Mouse (Mus musculus): ENCODE measurements around the gene Syce2. TPM values are rescaled to one million over a fixed set of nuclear protein-coding genes. Genes with fewer than 3 reads are reported as not detected.

Syce2 gene
- not detected for polyA plus RNA-seq (2015; fragmentation: Illumina TruSeq; extraction: RNeasy Lipid Tissue Mini Kit (QIAGEN cat#74804); ENCODE audit: insufficient read depth, low read depth, low replicate concordance)

DNA sequence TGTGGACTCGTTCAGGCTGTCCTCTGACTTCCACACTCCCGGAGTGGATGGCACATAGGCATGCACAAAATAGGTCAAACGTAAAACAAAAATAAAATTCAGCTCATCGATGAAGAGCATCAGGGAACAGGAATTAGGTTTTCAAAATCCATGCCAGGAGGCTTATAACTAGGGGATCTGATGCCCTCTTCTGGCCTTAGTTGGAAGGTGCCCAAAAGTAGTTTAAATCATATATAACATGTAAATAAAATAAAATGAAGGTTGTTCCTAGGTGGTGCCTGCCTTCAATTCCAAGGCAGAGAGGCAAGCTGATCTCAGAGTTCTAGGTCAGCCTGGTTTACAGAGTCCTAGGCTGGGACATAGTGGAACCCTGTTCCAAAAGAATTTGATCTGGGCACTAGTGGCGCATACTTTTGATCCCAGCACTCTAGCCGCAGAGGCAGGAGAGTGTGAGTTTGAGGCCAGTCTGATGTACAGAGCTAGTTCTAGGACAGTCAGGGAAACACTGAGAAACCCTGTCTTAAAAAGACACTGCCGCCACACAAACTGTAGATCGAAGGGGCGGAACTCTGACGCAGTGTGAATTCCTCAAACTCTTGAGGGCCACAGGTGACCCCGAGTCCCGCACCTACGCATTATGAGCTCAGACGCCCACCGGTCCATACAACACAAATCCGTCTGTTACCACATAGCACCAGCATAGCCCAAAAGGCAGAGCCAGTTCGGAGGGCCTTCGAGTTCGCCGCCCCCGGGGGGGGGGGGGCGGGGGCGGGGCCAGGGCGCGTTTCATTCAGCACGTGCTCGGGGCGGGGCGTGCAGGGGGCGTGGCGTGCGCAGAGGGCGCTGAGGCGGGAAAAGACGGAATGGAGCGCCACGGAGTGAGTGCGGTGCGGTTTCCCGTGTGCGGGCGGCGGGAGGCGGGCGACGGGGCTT lies at the start of gene Syce2:
Syce2 (plus strand) TSS at position 736 of the 933 bp plus-strand sequence.

DNA sequence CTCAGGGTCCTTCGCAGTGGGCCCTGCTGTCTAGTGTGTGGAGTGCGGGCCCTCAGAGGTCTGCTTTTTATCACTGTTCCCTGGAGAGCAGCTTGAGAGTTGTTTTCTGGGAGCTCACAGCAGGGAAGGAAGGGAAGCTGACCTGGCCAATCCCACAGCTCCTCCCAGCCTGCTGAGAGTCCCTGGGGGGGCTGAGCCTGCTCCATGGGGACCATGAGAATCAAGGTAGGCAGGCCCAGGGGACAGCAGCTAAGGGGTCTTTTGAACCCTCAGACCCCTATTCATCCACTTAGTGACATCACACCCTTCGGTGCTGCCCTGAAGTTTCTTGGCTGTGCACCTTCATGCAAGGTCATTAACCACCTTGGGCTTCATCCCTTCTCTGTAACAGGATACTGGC lies 49.2 kb upstream of the Syce2 start, which contains the start of gene Dand5:
Dand5 (minus strand) TSS at position 101 of the 400 bp plus-strand sequence.

DNA sequence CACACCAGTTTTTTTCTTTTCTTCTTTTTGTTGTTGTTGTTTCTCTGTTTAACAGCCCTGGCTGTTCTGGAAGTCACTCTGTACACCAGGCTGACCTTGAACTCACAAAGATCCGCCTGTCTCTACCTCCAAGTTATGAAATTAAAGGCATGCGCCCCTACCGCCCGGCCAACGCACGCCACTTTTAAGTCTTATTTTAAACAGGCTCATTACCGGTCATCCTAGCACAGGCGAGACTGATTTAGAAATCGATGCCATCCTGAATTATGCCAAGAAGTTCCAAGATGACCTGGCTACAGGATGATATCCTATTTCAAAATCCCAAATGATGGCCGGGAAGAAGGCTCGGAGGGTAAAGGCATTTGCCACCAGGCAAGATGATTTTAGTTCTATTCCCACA lies 40.4 kb upstream of the Syce2 start, which contains the start of gene Gadd45gip1:
Gadd45gip1 (plus strand) TSS at position 33 of the 400 bp plus-strand sequence.

DNA sequence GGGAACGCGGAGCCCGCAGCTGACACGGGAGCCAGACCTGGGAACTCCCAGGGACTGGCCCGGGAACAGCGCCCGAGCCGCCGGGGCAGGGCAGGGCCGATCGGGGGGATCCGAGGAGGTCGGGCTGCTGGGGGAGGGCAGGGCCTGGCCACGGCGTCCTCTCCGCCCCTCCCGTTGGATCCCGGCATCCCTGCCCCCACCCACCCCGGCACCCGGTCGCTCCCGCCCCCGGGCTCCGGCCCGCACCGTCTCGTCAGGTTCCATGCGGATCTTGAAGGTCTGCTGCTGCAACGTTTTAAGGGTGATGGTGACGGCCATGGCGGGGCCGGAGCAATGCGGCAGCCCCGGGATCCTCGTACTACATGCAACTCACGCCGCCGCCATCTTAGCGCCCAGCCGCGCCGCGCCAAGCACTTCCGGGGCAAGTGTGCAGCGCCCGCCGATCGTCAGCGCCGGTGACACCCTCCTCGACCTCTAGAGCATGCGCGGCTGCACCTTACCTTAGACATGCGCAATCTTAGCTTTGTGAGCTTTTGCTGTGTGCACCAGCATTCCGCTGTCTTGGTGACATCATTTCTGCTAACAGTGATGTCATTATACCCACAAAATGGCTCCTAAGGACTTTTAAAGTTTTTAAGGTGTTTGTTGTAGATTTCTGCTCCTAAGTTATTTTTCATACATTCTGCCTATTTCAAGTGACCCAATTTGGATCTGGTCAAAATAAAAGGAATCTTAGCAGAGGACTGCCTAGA lies 31.5 kb upstream of the Syce2 start, which contains the start of gene Rad23a:
Rad23a (minus strand) TSS at position 418 of the 752 bp plus-strand sequence.

DNA sequence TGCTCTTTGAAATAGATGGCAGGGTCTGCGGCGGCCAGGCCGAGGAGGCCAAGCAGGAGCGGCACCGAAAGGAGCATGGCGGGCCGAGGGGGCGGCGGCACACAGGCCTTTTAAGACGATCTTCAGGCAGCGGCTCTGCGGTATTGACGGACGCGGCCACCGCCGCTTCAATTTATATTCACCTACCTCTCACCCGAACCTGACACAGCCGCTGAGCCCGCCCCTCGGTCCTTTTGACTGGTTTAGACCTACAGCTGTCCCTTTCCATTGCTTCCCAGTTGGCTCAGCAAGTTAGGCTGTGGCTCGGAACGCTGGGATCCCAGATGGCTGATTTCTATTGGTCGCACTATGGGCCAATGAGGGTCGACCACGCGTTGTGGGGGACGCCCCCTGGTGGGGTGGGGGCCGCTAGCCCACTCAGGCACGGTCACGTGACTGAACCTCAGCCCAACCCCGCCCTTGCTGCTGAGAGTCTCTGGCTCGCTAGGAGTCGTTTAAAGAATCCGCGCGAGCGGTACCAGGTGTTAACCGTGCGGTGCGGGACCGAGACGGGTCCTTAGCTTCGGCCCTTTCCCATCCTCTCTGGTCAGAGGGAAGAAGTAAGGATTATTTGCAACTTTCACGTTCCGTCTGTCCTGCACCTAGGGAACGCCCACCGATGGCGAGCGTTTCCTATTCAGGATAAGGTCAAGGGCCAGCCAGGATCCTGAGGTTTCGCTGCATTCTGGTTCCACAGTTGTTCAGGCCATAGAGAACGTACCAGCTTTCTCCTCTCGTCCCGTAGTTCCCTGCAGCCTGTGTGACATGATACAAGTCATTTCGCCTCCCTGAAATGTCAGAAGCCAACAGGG lies 25.0 kb upstream of the Syce2 start, which contains the start of gene Calr:
Calr (minus strand) TSS at position 213 of the 851 bp plus-strand sequence.

DNA sequence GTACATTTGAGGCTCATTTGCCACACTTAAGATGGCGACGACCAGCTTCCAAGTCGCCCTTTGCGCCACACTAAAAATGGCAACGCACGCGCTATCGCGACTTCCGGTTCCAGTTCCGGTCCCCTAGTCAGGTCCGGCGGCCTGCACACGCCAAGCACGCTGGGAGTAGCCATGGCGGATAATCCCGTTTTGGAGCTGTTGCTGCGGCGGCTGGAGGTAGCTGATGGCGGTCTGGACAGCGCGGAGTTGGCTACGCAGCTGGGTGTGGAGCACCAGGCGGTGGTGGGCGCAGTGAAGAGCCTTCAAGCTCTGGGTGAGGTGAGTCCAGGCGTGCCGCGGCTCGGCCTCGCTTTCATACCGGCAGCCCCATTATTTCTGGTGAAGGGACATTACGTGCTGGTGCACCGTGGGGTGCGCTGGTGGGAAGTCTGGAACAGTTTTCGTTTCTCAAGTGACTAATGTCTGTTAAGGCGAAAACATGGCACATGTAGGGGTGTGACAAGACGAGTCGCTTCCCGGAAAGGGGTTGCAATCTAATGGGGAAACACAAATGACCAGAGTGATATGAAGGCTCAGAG lies 15.0 kb upstream of the Syce2 start, which contains the start of gene Farsa:
Farsa (plus strand) TSS at position 126 of the 578 bp plus-strand sequence.

DNA sequence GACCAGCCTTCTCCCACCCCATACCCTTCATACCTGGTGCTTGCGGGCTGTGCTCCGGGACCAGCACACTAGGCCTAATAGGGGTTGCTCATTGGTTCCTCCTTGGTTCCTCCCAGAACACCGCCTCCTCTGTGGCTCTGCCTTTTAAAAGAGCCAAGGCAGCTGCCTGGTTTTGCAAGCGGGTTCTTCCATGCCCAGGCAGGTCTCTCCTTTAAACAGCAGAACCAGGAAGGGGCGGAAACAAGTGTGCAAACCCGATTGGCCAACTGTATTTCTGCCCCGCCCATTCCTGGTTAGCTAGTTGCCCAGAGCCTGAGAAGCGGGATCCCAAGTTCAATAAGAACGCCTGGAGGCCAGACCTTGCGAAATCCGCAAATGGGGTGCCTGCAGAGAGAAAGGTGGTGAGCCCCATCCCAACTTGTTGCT lies 21.8 kb downstream of the Syce2 start, which contains the start of gene Gcdh:
Gcdh (minus strand) TSS at position 213 of the 426 bp plus-strand sequence.

DNA sequence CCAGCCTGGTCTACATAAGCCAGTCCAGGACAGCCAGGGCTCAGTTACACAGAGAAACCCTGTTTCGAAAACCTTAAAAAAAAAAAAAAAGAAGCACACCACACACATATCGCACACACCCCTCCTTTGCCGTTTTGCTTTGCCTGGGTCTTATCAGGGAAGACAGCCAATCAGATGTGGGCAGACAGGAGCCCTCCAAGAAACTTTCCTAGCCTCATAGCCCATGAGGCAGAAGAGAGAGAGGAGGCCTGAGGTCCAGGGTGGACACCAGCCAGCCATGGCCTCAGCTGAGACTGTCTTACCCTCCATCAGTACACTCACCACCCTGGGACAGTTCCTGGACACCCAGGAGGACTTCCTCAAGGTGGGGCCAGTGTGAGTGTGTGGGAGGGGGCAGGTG lies 29.8 kb downstream of the Syce2 start, which contains the start of gene Klf1:
Klf1 (plus strand) TSS at position 177 of the 400 bp plus-strand sequence.

DNA sequence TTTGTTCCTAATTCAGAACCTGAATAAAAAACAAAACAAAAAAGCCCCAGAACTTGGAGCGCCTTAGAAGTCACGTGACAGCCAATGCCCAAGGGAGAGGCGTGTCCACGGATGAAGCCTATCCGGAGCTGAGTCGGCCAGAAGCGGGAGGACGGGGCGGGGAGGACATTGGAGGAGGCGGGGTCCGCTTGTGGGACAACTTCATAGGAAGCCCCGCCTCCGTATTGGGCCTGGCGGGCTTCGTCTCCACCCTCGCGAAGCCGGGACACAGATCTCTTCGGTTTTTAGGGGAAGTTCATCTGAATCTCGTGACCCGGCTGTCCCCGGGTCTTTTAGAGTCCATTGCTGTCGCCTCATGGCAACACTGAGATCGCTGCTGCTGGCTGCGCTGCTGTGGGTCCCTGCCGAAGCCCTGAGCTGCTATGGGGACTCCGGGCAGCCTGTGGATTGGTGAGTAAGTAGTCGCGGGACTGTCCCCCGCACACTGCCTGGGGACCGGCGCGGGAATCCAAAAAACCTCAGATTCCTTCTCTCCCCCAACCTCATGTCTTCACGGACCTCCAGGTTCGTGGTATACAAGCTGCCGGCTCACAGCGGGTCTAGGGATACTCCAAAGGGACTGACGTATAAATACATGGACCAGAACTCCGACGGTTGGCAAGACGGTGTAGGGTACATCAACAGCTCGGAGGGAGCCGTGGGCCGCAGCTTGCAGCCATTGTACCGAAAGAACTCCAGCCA lies 36.7 kb downstream of the Syce2 start, which contains the start of gene Dnase2a:
Dnase2a (plus strand) TSS at position 140 of the 741 bp plus-strand sequence.

DNA sequence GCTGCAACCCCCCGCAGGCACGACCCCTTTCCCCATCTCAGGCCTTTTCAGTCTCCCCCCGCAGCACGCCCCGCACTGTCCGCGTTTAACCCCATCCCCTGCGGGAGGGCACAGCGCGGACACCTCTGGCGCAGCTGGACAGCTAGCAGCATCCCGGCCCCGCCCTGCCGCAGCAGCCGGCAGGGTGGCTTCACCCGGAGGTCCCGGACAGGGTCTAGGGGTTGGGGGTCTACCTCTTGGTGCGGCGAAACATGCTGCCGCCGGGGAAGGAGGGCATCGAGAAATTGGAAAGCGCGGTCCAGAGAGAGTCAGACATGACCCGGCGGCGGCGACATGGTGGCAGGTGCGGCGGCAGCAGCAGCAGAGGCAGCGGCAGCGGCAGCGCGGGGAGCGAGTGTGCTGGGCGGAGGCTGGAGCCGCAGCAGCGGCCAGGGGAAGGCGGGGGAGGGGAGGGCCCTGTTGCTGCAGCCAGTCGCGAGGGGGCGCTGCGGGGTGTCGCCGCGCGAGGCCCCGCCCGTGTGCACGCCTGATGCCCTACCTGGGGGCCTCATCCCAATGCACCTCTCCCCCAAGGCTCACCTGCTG lies 65.1 kb downstream of the Syce2 start, which contains the start of gene Mast1:
Mast1 (minus strand) TSS at position 398 of the 585 bp plus-strand sequence.

Other genes with a start within 250 kb of the Syce2 start
- 14.1 TPM for gene Ier2, start 209.3 kb upstream of the Syce2 start, polyA plus RNA-seq (2015; fragmentation: Illumina TruSeq; extraction: RNeasy Lipid Tissue Mini Kit (QIAGEN cat#74804); ENCODE audit: insufficient read depth, low read depth, low replicate concordance)
- 55.6 TPM for gene Trmt1, start 185.8 kb upstream of the Syce2 start, polyA plus RNA-seq (2015; fragmentation: Illumina TruSeq; extraction: RNeasy Lipid Tissue Mini Kit (QIAGEN cat#74804); ENCODE audit: insufficient read depth, low read depth, low replicate concordance)
- gene Nacc1, start 184.2 kb upstream of the Syce2 start, polyA plus RNA-seq (2015; fragmentation: Illumina TruSeq; extraction: RNeasy Lipid Tissue Mini Kit (QIAGEN cat#74804); ENCODE audit: insufficient read depth, low read depth, low replicate concordance) = 7.9 TPM
- gene Lyl1, start 170.7 kb upstream of the Syce2 start, polyA plus RNA-seq (2015; fragmentation: Illumina TruSeq; extraction: RNeasy Lipid Tissue Mini Kit (QIAGEN cat#74804); ENCODE audit: insufficient read depth, low read depth, low replicate concordance) = 2.6 TPM
- gene G430095P16Rik, start 149.1 kb upstream of the Syce2 start, polyA plus RNA-seq (2015; fragmentation: Illumina TruSeq; extraction: RNeasy Lipid Tissue Mini Kit (QIAGEN cat#74804); ENCODE audit: insufficient read depth, low read depth, low replicate concordance) = not detected
- gene Nfix, start 71.8 kb upstream of the Syce2 start, polyA plus RNA-seq (2015; fragmentation: Illumina TruSeq; extraction: RNeasy Lipid Tissue Mini Kit (QIAGEN cat#74804); ENCODE audit: insufficient read depth, low read depth, low replicate concordance) = 14.9 TPM
- 1.8 TPM for gene Dand5, start 49.3 kb upstream of the Syce2 start, polyA plus RNA-seq (2015; fragmentation: Illumina TruSeq; extraction: RNeasy Lipid Tissue Mini Kit (QIAGEN cat#74804); ENCODE audit: insufficient read depth, low read depth, low replicate concordance)
- 7.0 TPM for gene Gadd45gip1, start 40.6 kb upstream of the Syce2 start, polyA plus RNA-seq (2015; fragmentation: Illumina TruSeq; extraction: RNeasy Lipid Tissue Mini Kit (QIAGEN cat#74804); ENCODE audit: insufficient read depth, low read depth, low replicate concordance)
- gene Rad23a, start 31.4 kb upstream of the Syce2 start, polyA plus RNA-seq (2015; fragmentation: Illumina TruSeq; extraction: RNeasy Lipid Tissue Mini Kit (QIAGEN cat#74804); ENCODE audit: insufficient read depth, low read depth, low replicate concordance) = 18.2 TPM
- gene Calr, start 25.2 kb upstream of the Syce2 start, polyA plus RNA-seq (2015; fragmentation: Illumina TruSeq; extraction: RNeasy Lipid Tissue Mini Kit (QIAGEN cat#74804); ENCODE audit: insufficient read depth, low read depth, low replicate concordance) = 181 TPM
- gene Farsa, start 15.1 kb upstream of the Syce2 start, polyA plus RNA-seq (2015; fragmentation: Illumina TruSeq; extraction: RNeasy Lipid Tissue Mini Kit (QIAGEN cat#74804); ENCODE audit: insufficient read depth, low read depth, low replicate concordance) = 19.1 TPM
- 27.8 TPM for gene Gcdh, start 21.8 kb downstream of the Syce2 start, polyA plus RNA-seq (2015; fragmentation: Illumina TruSeq; extraction: RNeasy Lipid Tissue Mini Kit (QIAGEN cat#74804); ENCODE audit: insufficient read depth, low read depth, low replicate concordance)
- not detected for gene Klf1, start 29.8 kb downstream of the Syce2 start, polyA plus RNA-seq (2015; fragmentation: Illumina TruSeq; extraction: RNeasy Lipid Tissue Mini Kit (QIAGEN cat#74804); ENCODE audit: insufficient read depth, low read depth, low replicate concordance)
- gene Dnase2a, start 36.4 kb downstream of the Syce2 start, polyA plus RNA-seq (2015; fragmentation: Illumina TruSeq; extraction: RNeasy Lipid Tissue Mini Kit (QIAGEN cat#74804); ENCODE audit: insufficient read depth, low read depth, low replicate concordance) = 6.3 TPM
- 0.61 TPM for gene Mast1, start 65.2 kb downstream of the Syce2 start, polyA plus RNA-seq (2015; fragmentation: Illumina TruSeq; extraction: RNeasy Lipid Tissue Mini Kit (QIAGEN cat#74804); ENCODE audit: insufficient read depth, low read depth, low replicate concordance)
- not detected for gene Rtbdn, start 74.9 kb downstream of the Syce2 start, polyA plus RNA-seq (2015; fragmentation: Illumina TruSeq; extraction: RNeasy Lipid Tissue Mini Kit (QIAGEN cat#74804); ENCODE audit: insufficient read depth, low read depth, low replicate concordance)
- gene Gm49661, start 97.3 kb downstream of the Syce2 start, polyA plus RNA-seq (2015; fragmentation: Illumina TruSeq; extraction: RNeasy Lipid Tissue Mini Kit (QIAGEN cat#74804); ENCODE audit: insufficient read depth, low read depth, low replicate concordance) = not detected
- gene Prdx2, start 97.5 kb downstream of the Syce2 start, polyA plus RNA-seq (2015; fragmentation: Illumina TruSeq; extraction: RNeasy Lipid Tissue Mini Kit (QIAGEN cat#74804); ENCODE audit: insufficient read depth, low read depth, low replicate concordance) = 35.5 TPM
- gene Rnaseh2a, start 97.7 kb downstream of the Syce2 start, polyA plus RNA-seq (2015; fragmentation: Illumina TruSeq; extraction: RNeasy Lipid Tissue Mini Kit (QIAGEN cat#74804); ENCODE audit: insufficient read depth, low read depth, low replicate concordance) = 8.3 TPM
- gene Junb, start 106.6 kb downstream of the Syce2 start, polyA plus RNA-seq (2015; fragmentation: Illumina TruSeq; extraction: RNeasy Lipid Tissue Mini Kit (QIAGEN cat#74804); ENCODE audit: insufficient read depth, low read depth, low replicate concordance) = 10.0 TPM
- 13.4 TPM for gene Hook2, start 118.5 kb downstream of the Syce2 start, polyA plus RNA-seq (2015; fragmentation: Illumina TruSeq; extraction: RNeasy Lipid Tissue Mini Kit (QIAGEN cat#74804); ENCODE audit: insufficient read depth, low read depth, low replicate concordance)
- not detected for gene Best2, start 142.4 kb downstream of the Syce2 start, polyA plus RNA-seq (2015; fragmentation: Illumina TruSeq; extraction: RNeasy Lipid Tissue Mini Kit (QIAGEN cat#74804); ENCODE audit: insufficient read depth, low read depth, low replicate concordance)
- 24.7 TPM for gene Asna1, start 153.2 kb downstream of the Syce2 start, polyA plus RNA-seq (2015; fragmentation: Illumina TruSeq; extraction: RNeasy Lipid Tissue Mini Kit (QIAGEN cat#74804); ENCODE audit: insufficient read depth, low read depth, low replicate concordance)
- gene Trir, start 154.7 kb downstream of the Syce2 start, polyA plus RNA-seq (2015; fragmentation: Illumina TruSeq; extraction: RNeasy Lipid Tissue Mini Kit (QIAGEN cat#74804); ENCODE audit: insufficient read depth, low read depth, low replicate concordance) = 49.3 TPM
- 7.1 TPM for gene Tnpo2, start 164.8 kb downstream of the Syce2 start, polyA plus RNA-seq (2015; fragmentation: Illumina TruSeq; extraction: RNeasy Lipid Tissue Mini Kit (QIAGEN cat#74804); ENCODE audit: insufficient read depth, low read depth, low replicate concordance)
- gene Fbxw9, start 187.9 kb downstream of the Syce2 start, polyA plus RNA-seq (2015; fragmentation: Illumina TruSeq; extraction: RNeasy Lipid Tissue Mini Kit (QIAGEN cat#74804); ENCODE audit: insufficient read depth, low read depth, low replicate concordance) = 6.4 TPM
- not detected for gene Gm5741, start 195.9 kb downstream of the Syce2 start, polyA plus RNA-seq (2015; fragmentation: Illumina TruSeq; extraction: RNeasy Lipid Tissue Mini Kit (QIAGEN cat#74804); ENCODE audit: insufficient read depth, low read depth, low replicate concordance)
- 16.0 TPM for gene Dhps, start 199.6 kb downstream of the Syce2 start, polyA plus RNA-seq (2015; fragmentation: Illumina TruSeq; extraction: RNeasy Lipid Tissue Mini Kit (QIAGEN cat#74804); ENCODE audit: insufficient read depth, low read depth, low replicate concordance)
- 22.2 TPM for gene Wdr83os, start 208.6 kb downstream of the Syce2 start, polyA plus RNA-seq (2015; fragmentation: Illumina TruSeq; extraction: RNeasy Lipid Tissue Mini Kit (QIAGEN cat#74804); ENCODE audit: insufficient read depth, low read depth, low replicate concordance)
- 13.1 TPM for gene Wdr83, start 209.2 kb downstream of the Syce2 start, polyA plus RNA-seq (2015; fragmentation: Illumina TruSeq; extraction: RNeasy Lipid Tissue Mini Kit (QIAGEN cat#74804); ENCODE audit: insufficient read depth, low read depth, low replicate concordance)
- 14.9 TPM for gene Man2b1, start 211.2 kb downstream of the Syce2 start, polyA plus RNA-seq (2015; fragmentation: Illumina TruSeq; extraction: RNeasy Lipid Tissue Mini Kit (QIAGEN cat#74804); ENCODE audit: insufficient read depth, low read depth, low replicate concordance)

Measured in pancreas, adult 10 weeks (tissue).